In genomic region chr1:118913414-118914385, GRCm38 (mm10) we compare ENCODE assay signal across 13 mouse cellular contexts.
DNase-seq lines count a peak whose midpoint lies in the region; ATAC-seq and TF ChIP-seq lines count a peak whose summit lies in the region.
"Had no signal": no experiment of that assay in that cellular context is flagged by ENCODE, and none has a peak within 500 bp of the region (broad histone marks: within the 10 kb centered on the region; RNA-seq: fewer than 3 reads in every experiment).

No protein-coding gene starts in this region.

- 16% methylated on average over 17 of the region's 17 CpGs for WGBS in forebrain, embryonic 16.5 days
- WGBS in lung, embryonic 15.5 days = 38% methylated on average over 17 of the region's 17 CpGs
- WGBS in midbrain, embryonic 16.5 days = 36% methylated on average over 17 of the region's 17 CpGs

- peak overlapping the region; percentile 72 for H3K27ac ChIP-seq in layer of hippocampus, adult 2 months
- H3K27ac ChIP-seq in forebrain, embryonic 16.5 days (ENCODE audit: low read length) = peak overlapping the region; percentile 69
- H3K27ac ChIP-seq in lung, embryonic 15.5 days = no peak overlapping the region
- H3K27ac ChIP-seq in midbrain, embryonic 16.5 days (ENCODE audit: low read length) = no peak overlapping the region
- H3K27ac ChIP-seq: heart, adult 2 months had no signal

- H3K4me3 ChIP-seq in layer of hippocampus, adult 2 months = no peak overlapping the region
- no peak overlapping the region for H3K4me3 ChIP-seq in forebrain, embryonic 16.5 days (replicated peaks; ENCODE audit: low read length)
- no peak overlapping the region for H3K4me3 ChIP-seq in lung, embryonic 15.5 days
- no peak overlapping the region for H3K4me3 ChIP-seq in midbrain, embryonic 16.5 days (ENCODE audit: low read depth, low read length)
- H3K4me3 ChIP-seq: heart, adult 2 months had no signal

- no peak for ATAC-seq in forebrain, embryonic 16.5 days
- peak; percentile 79 for ATAC-seq in lung, embryonic 15.5 days (ENCODE audit: borderline replicate concordance, extremely low read depth, low FRiP score, low TSS enrichment)
- no peak for ATAC-seq in midbrain, embryonic 16.5 days
- no peak for ATAC-seq in monocyte, adult 5-6 weeks (replicated peaks; ENCODE audit: insufficient number of reproducible peaks, low FRiP score, low TSS enrichment, poor library complexity, severe bottlenecking)
- ATAC-seq: CD4-positive, CD25-positive, alpha-beta regulatory T cell, adult 4 months; inflammation-experienced regulatory T-cells, adult 6 months had no signal

- no peak overlapping the region; the same call in 1 of the 2 replicates for H3K9ac ChIP-seq in forebrain, embryonic 16.5 days (replicated peaks; ENCODE audit: low read depth, low read length)
- H3K9ac ChIP-seq in lung, embryonic 15.5 days = no peak overlapping the region
- H3K9ac ChIP-seq in midbrain, embryonic 16.5 days (ENCODE audit: low read depth, low read length) = no peak overlapping the region

- no peaks in the 10 kb centered on the region for H3K9me3 ChIP-seq in forebrain, embryonic 16.5 days (ENCODE audit: control insufficient read depth, low read length)
- H3K9me3 ChIP-seq in lung, embryonic 15.5 days = no peaks in the 10 kb centered on the region
- H3K9me3 ChIP-seq in midbrain, embryonic 16.5 days (replicated peaks; ENCODE audit: control insufficient read depth, low read length, poor library complexity, severe bottlenecking) = no peaks in the 10 kb centered on the region

- no peaks in the 10 kb centered on the region for H3K36me3 ChIP-seq in forebrain, embryonic 16.5 days (ENCODE audit: control insufficient read depth, insufficient read depth)
- no peaks in the 10 kb centered on the region for H3K36me3 ChIP-seq in lung, embryonic 15.5 days
- no peaks in the 10 kb centered on the region for H3K36me3 ChIP-seq in midbrain, embryonic 16.5 days (ENCODE audit: control insufficient read depth, insufficient read depth, low read length)

- H3K4me2 ChIP-seq in forebrain, embryonic 16.5 days (ENCODE audit: low read length) = peak overlapping the region; percentile 37
- no peak overlapping the region; the same call in 1 of the 2 replicates for H3K4me2 ChIP-seq in lung, embryonic 15.5 days
- peak overlapping the region; percentile 41 for H3K4me2 ChIP-seq in midbrain, embryonic 16.5 days (ENCODE audit: low read length)
- H3K4me2 ChIP-seq: liver, embryonic 11.5 days had no signal

- H3K27me3 ChIP-seq in forebrain, embryonic 16.5 days (replicated peaks; ENCODE audit: control insufficient read depth, insufficient read depth, low read length) = no peaks in the 10 kb centered on the region
- peaks cover 81% of the 10 kb centered on the region for H3K27me3 ChIP-seq in lung, embryonic 15.5 days
- no peaks in the 10 kb centered on the region for H3K27me3 ChIP-seq in midbrain, embryonic 16.5 days (ENCODE audit: control insufficient read depth, insufficient read depth, low read depth, low read length)

- TF ChIP-seq CTCF in layer of hippocampus, adult 2 months (conservative IDR thresholded peaks at IDR 0.05) = no peak

- no peak for DNase-seq in layer of hippocampus, adult 2 months (ENCODE audit: low spot score in 2 of 2)
- no peak for DNase-seq in layer of hippocampus, postnatal 10 days (ENCODE audit: low spot score in 2 of 2)
- no peak for DNase-seq in adrenal gland, postnatal 25 days
- no peak for DNase-seq in spleen, adult 12 weeks (ENCODE audit: low spot score)
- DNase-seq: right cerebral cortex, postnatal 25 days had no signal

- H3K4me1 ChIP-seq in forebrain, embryonic 16.5 days (replicated peaks; ENCODE audit: control insufficient read depth, insufficient read depth, low read length) = peaks cover 58% of the 10 kb centered on the region
- H3K4me1 ChIP-seq in lung, embryonic 15.5 days = peaks cover 32% of the 10 kb centered on the region
- H3K4me1 ChIP-seq in midbrain, embryonic 16.5 days (ENCODE audit: control insufficient read depth, insufficient read depth, low read length) = peaks cover 16% of the 10 kb centered on the region

Comparison
In these comparisons a context has a peak if more than half of its experiments do, and no peak if none do; other contexts are left out.
1. H3K27ac ChIP-seq: peak in layer of hippocampus, adult 2 months (single experiment) and forebrain, embryonic 16.5 days (single experiment); none in lung, embryonic 15.5 days (single experiment) and midbrain, embryonic 16.5 days (single experiment).